8 mouse cellular contexts compared by ENCODE assay signal in genomic region chr17:3313711-3314624, GRCm38 (mm10). TPM values are rescaled to one million over a fixed set of nuclear protein-coding genes. Genes with fewer than 3 reads are reported as not detected.
DNase-seq lines count a peak whose midpoint lies in the region; ATAC-seq and TF ChIP-seq lines count a peak whose summit lies in the region.

No protein-coding gene starts in this region.

- peak; percentile 40 for DNase-seq in WW6 (ENCODE audit: low read depth, low spot score)
- DNase-seq in cerebellum, postnatal 25 days, result peak; percentile 76 to 88
- DNase-seq in gastrocnemius, adult 2 months, result peak; percentile 85
- peak; percentile 45 to 85 for DNase-seq in left cerebral cortex, postnatal 10 days (ENCODE audit: extremely low spot score in 1 of 2, low spot score in 2 of 2)
- DNase-seq in right cerebral cortex, postnatal 10 days (ENCODE audit: low spot score in 2 of 2), result peak; percentile 82
- DNase-seq in urinary bladder, postnatal 10 days (ENCODE audit: low spot score), result peak; percentile 20

- H3K4me2 ChIP-seq in hindbrain, embryonic 16.5 days (ENCODE audit: low read length), result peak overlapping the region; percentile 64

- H3K9me3 ChIP-seq in hindbrain, embryonic 16.5 days (ENCODE audit: control insufficient read depth, low read length), result no peaks in the 10 kb centered on the region

- no peaks in the 10 kb centered on the region for H3K27me3 ChIP-seq in hindbrain, embryonic 16.5 days (replicated peaks; ENCODE audit: control insufficient read depth, insufficient read depth, low read length)

- no peak for TF ChIP-seq CTCF in gastrocnemius, adult 2 months (IDR thresholded peaks at IDR 0.05)

- intact Hi-C loops in gastrocnemius, adult 2 months (cut with DNase I), result no loop called here
- intact Hi-C loops in left cerebral cortex, postnatal 10 days (cut with DNase I), result no loop called here

- H3K4me1 ChIP-seq in hindbrain, embryonic 16.5 days (ENCODE audit: control insufficient read depth, insufficient read depth, low read depth, low read length), result peaks cover 2% of the 10 kb centered on the region; the same call in 1 of the 2 replicates

- peak overlapping the region; percentile 67 for H3K9ac ChIP-seq in hindbrain, embryonic 16.5 days (ENCODE audit: low read depth, low read length)

- H3K4me3 ChIP-seq in gastrocnemius, adult 2 months, result peak overlapping the region; percentile 75
- H3K4me3 ChIP-seq in hindbrain, embryonic 16.5 days (ENCODE audit: low read length), result peak overlapping the region; percentile 52

- peak overlapping the region; percentile 63; the same call in 1 of the 2 replicates for H3K27ac ChIP-seq in gastrocnemius, adult 2 months
- H3K27ac ChIP-seq in hindbrain, embryonic 16.5 days (ENCODE audit: low read depth, low read length), result peak overlapping the region; percentile 48; the same call in 1 of the 2 replicates

- ATAC-seq in hindbrain, embryonic 16.5 days, result peak; percentile 96
- ATAC-seq in megakaryocyte progenitor cell, adult 5-6 weeks (replicated peaks; ENCODE audit: poor library complexity), result peak; percentile 95

- H3K36me3 ChIP-seq in hindbrain, embryonic 16.5 days (ENCODE audit: control insufficient read depth, insufficient read depth, low read length), result no peaks in the 10 kb centered on the region

- 5% methylated on average over 60 of the region's 60 CpGs for WGBS in hindbrain, embryonic 16.5 days

RNA-seq across cellular contexts. Expression of gene Tiam2, which starts 12.4 kb away (rescaled TPM):
- total RNA-seq in gastrocnemius, adult 2 months (2021), result 1 to 10 TPM; 3.7 to 4.5 TPM
- polyA plus RNA-seq in hindbrain, embryonic 16.5 days (2015; fragmentation: Nextera tagmentation; extraction: Ambion mirVana), result 3.6 and 7.5 TPM in 2 replicates
- 10 to 100 TPM; 60.8 to 61.2 TPM for total RNA-seq in left cerebral cortex, postnatal 10 days (2021)
- 5.6 and 6.2 TPM in 2 replicates for total RNA-seq in megakaryocyte progenitor cell, adult 5-6 weeks (2015)
- 4.4 and 7.5 TPM in 2 replicates for total RNA-seq in megakaryocyte progenitor cell, adult 5-6 weeks (2017)

Comparison
In these comparisons a context has a peak if more than half of its experiments do, and no peak if none do; other contexts are left out.
1. Peak in every context shown above with its lines: DNase-seq, ATAC-seq, H3K4me3 ChIP-seq and H3K27ac ChIP-seq.
2. DNase-seq: peak in every context shown above with its lines; median percentile 85 in gastrocnemius, adult 2 months; 82 in cerebellum, postnatal 25 days; 82 in right cerebral cortex, postnatal 10 days; 65 in left cerebral cortex, postnatal 10 days; 40 in WW6; 20 in urinary bladder, postnatal 10 days.
3. RNA of gene Tiam2, which starts 12.4 kb away (total RNA-seq): 60.8 to 61.2 TPM in left cerebral cortex, postnatal 10 days; 4.4 to 7.5 TPM in megakaryocyte progenitor cell, adult 5-6 weeks and 3.7 to 4.5 TPM in gastrocnemius, adult 2 months; every median in the first group is over 4 times any median in the second.